Mouse (Mus musculus): ENCODE results near the gene Pik3cd. TPM values are rescaled to one million over a fixed set of nuclear protein-coding genes. Genes with fewer than 3 reads are reported as not detected.

Gene Pik3cd
- polyA plus RNA-seq, 1 experiment: 0.13 TPM

- no peaks in the 10 kb centered on the region; the same call in 1 of the 2 replicates for H3K27me3 ChIP-seq (ENCODE audit: control insufficient read depth)
- H3K4me3 ChIP-seq (replicated peaks): no peak overlapping the region
- TF ChIP-seq TAL1 (IDR thresholded peaks at IDR 0.05; ENCODE audit: low read length) (no peak), GATA1 (IDR thresholded peaks at IDR 0.05; ENCODE audit: low read length) (no peak)
- no peaks in the 10 kb centered on the region for H3K36me3 ChIP-seq (ENCODE audit: control insufficient read depth)
- no peaks in the 10 kb centered on the region for H3K4me1 ChIP-seq (ENCODE audit: control insufficient read depth)
- peaks cover 5% of the 10 kb centered on the region; the same call in 1 of the 2 replicates for H3K9me3 ChIP-seq (ENCODE audit: control insufficient read depth, low read length)
Observed at GRCm38 (mm10) chr4:149611376-149612044, 90.9 kb downstream of the Pik3cd start.

GRCm38 (mm10) chr4:149609256-149610025 lies 92.9 kb downstream of the Pik3cd start:
- no peaks in the 10 kb centered on the region; the same call in 1 of the 2 replicates for H3K27me3 ChIP-seq (ENCODE audit: control insufficient read depth)
- H3K4me1 ChIP-seq (ENCODE audit: control insufficient read depth): no peaks in the 10 kb centered on the region
- TF ChIP-seq TAL1 (IDR thresholded peaks at IDR 0.05; ENCODE audit: low read length) (no peak), GATA1 (IDR thresholded peaks at IDR 0.05; ENCODE audit: low read length) (no peak)
- no peaks in the 10 kb centered on the region for H3K36me3 ChIP-seq (ENCODE audit: control insufficient read depth)
- peaks cover 2% of the 10 kb centered on the region; the same call in 1 of the 2 replicates for H3K9me3 ChIP-seq (ENCODE audit: control insufficient read depth, low read length)
- H3K4me3 ChIP-seq (replicated peaks): no peak overlapping the region

- H3K4me1 ChIP-seq (ENCODE audit: control insufficient read depth): no peaks in the 10 kb centered on the region
- no peak overlapping the region for H3K4me3 ChIP-seq (replicated peaks)
- peaks cover 2% of the 10 kb centered on the region; the same call in 1 of the 2 replicates for H3K9me3 ChIP-seq (ENCODE audit: control insufficient read depth, low read length)
- H3K27me3 ChIP-seq (ENCODE audit: control insufficient read depth): no peaks in the 10 kb centered on the region; the same call in 1 of the 2 replicates
- TF ChIP-seq TAL1 (IDR thresholded peaks at IDR 0.05; ENCODE audit: low read length) (no peak), GATA1 (IDR thresholded peaks at IDR 0.05; ENCODE audit: low read length) (no peak)
- H3K36me3 ChIP-seq (ENCODE audit: control insufficient read depth): no peaks in the 10 kb centered on the region
Observed at GRCm38 (mm10) chr4:149608309-149608638, 94.1 kb downstream of the Pik3cd start.

GRCm38 (mm10) chr4:149607591-149608308 lies 94.6 kb downstream of the Pik3cd start:
- H3K36me3 ChIP-seq (ENCODE audit: control insufficient read depth): no peaks in the 10 kb centered on the region
- H3K9me3 ChIP-seq (ENCODE audit: control insufficient read depth, low read length): peaks cover 2% of the 10 kb centered on the region; the same call in 1 of the 2 replicates
- no peaks in the 10 kb centered on the region for H3K4me1 ChIP-seq (ENCODE audit: control insufficient read depth)
- no peak for TF ChIP-seq TAL1 (IDR thresholded peaks at IDR 0.05; ENCODE audit: low read length)
- TF ChIP-seq GATA1 (IDR thresholded peaks at IDR 0.05; ENCODE audit: low read length): no peak
- H3K4me3 ChIP-seq (replicated peaks): no peak overlapping the region
- no peaks in the 10 kb centered on the region; the same call in 1 of the 2 replicates for H3K27me3 ChIP-seq (ENCODE audit: control insufficient read depth)

GRCm38 (mm10) chr4:149606766-149607358 lies 95.5 kb downstream of the Pik3cd start:
- Histone ChIP-seq H3K36me3 (ENCODE audit: control insufficient read depth) (no peaks in the 10 kb centered on the region), H3K9me3 (ENCODE audit: control insufficient read depth, low read length) (peaks cover 2% of the 10 kb centered on the region; the same call in 1 of the 2 replicates), H3K27me3 (ENCODE audit: control insufficient read depth) (no peaks in the 10 kb centered on the region; the same call in 1 of the 2 replicates), H3K4me3 (replicated peaks) (no peak overlapping the region), H3K4me1 (ENCODE audit: control insufficient read depth) (no peaks in the 10 kb centered on the region)
- TF ChIP-seq GATA1 (IDR thresholded peaks at IDR 0.05; ENCODE audit: low read length): no peak
- TF ChIP-seq TAL1 (IDR thresholded peaks at IDR 0.05; ENCODE audit: low read length): no peak

- no peaks in the 10 kb centered on the region for H3K36me3 ChIP-seq (ENCODE audit: control insufficient read depth)
- TF ChIP-seq GATA1 (IDR thresholded peaks at IDR 0.05; ENCODE audit: low read length) (no peak), TAL1 (IDR thresholded peaks at IDR 0.05; ENCODE audit: low read length) (no peak)
- no peaks in the 10 kb centered on the region for H3K4me1 ChIP-seq (ENCODE audit: control insufficient read depth)
- no peak overlapping the region for H3K4me3 ChIP-seq (replicated peaks)
- peaks cover 2% of the 10 kb centered on the region; the same call in 1 of the 2 replicates for H3K9me3 ChIP-seq (ENCODE audit: control insufficient read depth, low read length)
- H3K27me3 ChIP-seq (ENCODE audit: control insufficient read depth): no peaks in the 10 kb centered on the region; the same call in 1 of the 2 replicates
Observed at GRCm38 (mm10) chr4:149606056-149606455, 96.3 kb downstream of the Pik3cd start.

GRCm38 (mm10) chr4:149604518-149604917 lies 97.9 kb downstream of the Pik3cd start:
- TF ChIP-seq GATA1 (IDR thresholded peaks at IDR 0.05; ENCODE audit: low read length): no peak
- no peak for TF ChIP-seq TAL1 (IDR thresholded peaks at IDR 0.05; ENCODE audit: low read length)
- no peaks in the 10 kb centered on the region for H3K4me1 ChIP-seq (ENCODE audit: control insufficient read depth)
- H3K9me3 ChIP-seq (ENCODE audit: control insufficient read depth, low read length): peaks cover 2% of the 10 kb centered on the region; the same call in 1 of the 2 replicates

GRCm38 (mm10) chr4:149603860-149604259 lies 98.5 kb downstream of the Pik3cd start:
- Histone ChIP-seq H3K4me1 (ENCODE audit: control insufficient read depth) (no peaks in the 10 kb centered on the region), H3K36me3 (ENCODE audit: control insufficient read depth) (no peaks in the 10 kb centered on the region), H3K27me3 (ENCODE audit: control insufficient read depth) (no peaks in the 10 kb centered on the region; the same call in 1 of the 2 replicates), H3K4me3 (replicated peaks) (no peak overlapping the region), H3K9me3 (ENCODE audit: control insufficient read depth, low read length) (peaks cover 2% of the 10 kb centered on the region; the same call in 1 of the 2 replicates)
- no peak for TF ChIP-seq GATA1 (IDR thresholded peaks at IDR 0.05; ENCODE audit: low read length)
- TF ChIP-seq TAL1 (IDR thresholded peaks at IDR 0.05; ENCODE audit: low read length): no peak

More at GRCm38 (mm10) chr4:149604518-149604917, 97.9 kb downstream of the Pik3cd start:
- Histone ChIP-seq H3K36me3 (ENCODE audit: control insufficient read depth) (no peaks in the 10 kb centered on the region), H3K4me3 (replicated peaks) (no peak overlapping the region), H3K27me3 (ENCODE audit: control insufficient read depth) (no peaks in the 10 kb centered on the region; the same call in 1 of the 2 replicates)

Measured in erythroblast, embryonic 14.5 days (primary cell).